Mouse (Mus musculus) embryonic fibroblast, embryonic 13.5 days (primary cell): ENCODE measurements around the gene Cbs.

Experiments used
- CTCF ChIP-seq: IDR thresholded peaks from 2 replicates; pipeline ENCODE4 v1.5.1; 2011; ENCODE audit warnings: mild to moderate bottlenecking, control low read depth, low read length, moderate library complexity, borderline replicate concordance; ENCODE audit not compliant: insufficient read depth
- POLR2A ChIP-seq: IDR thresholded peaks from 2 replicates; pipeline ENCODE4 v1.6.1; 2011; ENCODE audit warnings: low read depth, mild to moderate bottlenecking, control low read depth, low read length, moderate library complexity

DNA sequence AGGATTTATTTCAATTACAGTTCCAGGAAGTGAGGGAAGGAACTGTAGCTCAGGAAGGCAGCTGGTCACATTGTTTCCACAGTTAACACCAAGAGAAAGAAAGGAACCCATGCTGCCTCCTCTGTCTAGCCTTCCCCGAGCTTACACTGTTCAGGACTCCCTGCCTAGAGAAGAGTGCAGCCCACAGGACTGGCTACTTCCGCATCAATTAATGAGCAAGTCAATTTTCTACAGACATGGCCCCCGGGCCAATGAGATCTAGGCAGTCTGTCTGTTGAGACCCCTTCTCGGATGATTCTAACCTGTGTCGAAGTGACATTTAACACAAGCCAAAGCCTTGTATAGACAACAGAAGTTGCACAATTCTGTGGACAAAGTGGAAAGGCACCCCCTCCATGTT, 2.1 kb downstream of the Cbs start:
- no peak for TF ChIP-seq CTCF
- no peak for TF ChIP-seq POLR2A
